Mouse (Mus musculus) embryonic fibroblast, embryonic 13.5 days (primary cell): ENCODE results near the gene Cln3.

ENCODE experiments used
- CTCF ChIP-seq: IDR thresholded peaks from 2 replicates; pipeline ENCODE4 v1.5.1; 2011; ENCODE audit warnings: mild to moderate bottlenecking, control low read depth, low read length, moderate library complexity, borderline replicate concordance; ENCODE audit not compliant: insufficient read depth
- POLR2A ChIP-seq: IDR thresholded peaks from 2 replicates; pipeline ENCODE4 v1.6.1; 2011; ENCODE audit warnings: low read depth, mild to moderate bottlenecking, control low read depth, low read length, moderate library complexity

DNA sequence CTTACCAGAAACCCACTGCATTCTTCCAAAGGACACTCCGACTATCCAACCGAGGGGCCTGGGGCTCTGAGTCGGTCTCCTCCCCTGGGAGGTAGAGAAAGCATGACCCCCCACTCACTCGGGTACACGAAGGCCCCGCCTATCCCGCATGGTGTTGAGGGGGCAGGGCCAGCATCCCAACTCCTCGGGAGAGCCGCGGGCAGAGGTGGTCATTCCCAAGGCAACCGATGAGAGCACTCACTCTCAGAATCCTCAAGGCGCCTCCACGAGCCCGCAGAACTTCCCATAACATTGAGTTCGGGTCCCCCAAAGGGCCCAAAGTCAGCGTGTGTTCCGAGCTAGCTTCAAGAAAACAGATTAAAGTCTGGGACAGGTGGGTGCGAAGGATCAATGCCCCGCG is 2.9 kb downstream of the Cln3 start:
- TF ChIP-seq CTCF (no peak), POLR2A (0 out of 2 replicates have a peak, but pooled peaks have one; percentile 17)
